Comparison of ENCODE assay signal across 8 mouse cellular contexts in the genomic region with DNA sequence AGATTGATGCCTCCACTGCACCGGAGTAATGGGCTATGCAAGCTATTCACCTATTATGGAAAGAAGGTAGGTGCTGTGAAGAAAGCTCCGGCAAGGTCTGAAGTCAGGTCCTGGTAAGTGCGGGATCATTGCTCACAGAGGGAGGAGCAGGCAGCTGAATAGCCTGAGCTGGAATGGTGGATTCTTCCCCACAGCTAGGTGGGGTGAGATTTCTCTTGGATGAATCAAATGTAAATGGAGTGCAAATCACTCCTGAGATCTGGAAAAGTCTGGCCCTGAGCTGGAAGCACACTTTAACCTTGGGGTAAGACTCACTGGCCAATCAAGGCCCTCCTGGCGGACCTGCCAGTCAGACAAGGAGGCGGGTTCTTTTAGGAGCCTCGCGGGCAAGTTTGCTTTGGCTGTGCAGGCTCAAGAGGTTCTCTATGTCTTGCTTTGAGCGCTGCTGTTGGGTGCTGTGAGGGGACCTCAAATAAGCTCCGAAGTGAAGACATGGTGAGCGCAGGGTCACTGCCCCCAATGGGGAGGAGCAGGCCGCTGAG. TPM values are rescaled to one million over a fixed set of nuclear protein-coding genes. Genes with fewer than 3 reads are reported as not detected.
A peak's percentile ranks its signal among the peaks of the same experiment; 100 is the strongest.
DNase-seq lines count a peak whose midpoint lies in the region; ATAC-seq lines count a peak whose summit lies in the region.

Gene Ftl1-ps1 (plus strand): TSS at position 397 of the 542 bp plus-strand sequence.

- H3K9ac ChIP-seq in forebrain, embryonic 12.5 days: no peak within 1 kb of the TSS
- H3K9ac ChIP-seq in midbrain, embryonic 16.5 days (ENCODE audit: low read depth, low read length): no peak within 1 kb of the TSS

- H3K4me1 ChIP-seq in forebrain, embryonic 12.5 days: no peaks in the 10 kb centered on the region
- no peaks in the 10 kb centered on the region for H3K4me1 ChIP-seq in hindbrain, embryonic 10.5 days (replicated peaks)
- H3K4me1 ChIP-seq in midbrain, embryonic 16.5 days (ENCODE audit: control insufficient read depth, insufficient read depth, low read length): no peaks in the 10 kb centered on the region

- H3K4me2 ChIP-seq in forebrain, embryonic 12.5 days: peak within 1 kb of the TSS; percentile 27
- H3K4me2 ChIP-seq in midbrain, embryonic 16.5 days (ENCODE audit: low read length): peak within 1 kb of the TSS; percentile 14

- WGBS in forebrain, embryonic 12.5 days: 11% methylated on average over 11 of the region's 11 CpGs
- WGBS in hindbrain, embryonic 10.5 days: 11% methylated on average over 11 of the region's 11 CpGs
- 9% methylated on average over 11 of the region's 11 CpGs for WGBS in midbrain, embryonic 16.5 days

- peak; percentile 99 for DNase-seq in ES-CJ7 (ENCODE audit: low read depth, low spot score)
- DNase-seq in adrenal gland, adult (ENCODE audit: inconsistent age in 2 of 2, low spot score in 1 of 2): peak; percentile 61 to 79
- DNase-seq in hindbrain, embryonic 10.5 days (ENCODE audit: low spot score): peak; percentile 10
- no peak for DNase-seq in left cerebral cortex, postnatal 10 days (ENCODE audit: extremely low spot score in 1 of 2, low spot score in 2 of 2)
- no peak for DNase-seq in MN1 (ENCODE audit: low spot score)
- DNase-seq in c-Kit-positive CD71-positive TER-119-positive erythroid progenitor cells, embryonic 14.5 days (ENCODE audit: low spot score): no peak

- H3K27ac ChIP-seq in forebrain, embryonic 12.5 days: no peak within 1 kb of the TSS
- no peak within 1 kb of the TSS for H3K27ac ChIP-seq in hindbrain, embryonic 10.5 days
- H3K27ac ChIP-seq in midbrain, embryonic 16.5 days (ENCODE audit: low read length): no peak within 1 kb of the TSS

- H3K4me3 ChIP-seq in forebrain, embryonic 12.5 days (replicated peaks): no peak within 1 kb of the TSS
- no peak within 1 kb of the TSS for H3K4me3 ChIP-seq in hindbrain, embryonic 10.5 days
- H3K4me3 ChIP-seq in midbrain, embryonic 16.5 days (ENCODE audit: low read depth, low read length): no peak within 1 kb of the TSS

- no peaks in the 10 kb centered on the region for H3K9me3 ChIP-seq in forebrain, embryonic 12.5 days
- no peaks in the 10 kb centered on the region for H3K9me3 ChIP-seq in hindbrain, embryonic 10.5 days
- H3K9me3 ChIP-seq in midbrain, embryonic 16.5 days (replicated peaks; ENCODE audit: control insufficient read depth, low read length, poor library complexity, severe bottlenecking): no peaks in the 10 kb centered on the region

- H3K36me3 ChIP-seq in forebrain, embryonic 12.5 days (replicated peaks): no peaks in the 10 kb centered on the region
- H3K36me3 ChIP-seq in hindbrain, embryonic 10.5 days: no peaks in the 10 kb centered on the region
- H3K36me3 ChIP-seq in midbrain, embryonic 16.5 days (ENCODE audit: control insufficient read depth, insufficient read depth, low read length): no peaks in the 10 kb centered on the region

- intact Hi-C loops in left cerebral cortex, postnatal 10 days (cut with DNase I): no loop called here

- ATAC-seq in forebrain, embryonic 12.5 days (ENCODE audit: low FRiP score): no peak
- no peak for ATAC-seq in midbrain, embryonic 16.5 days

- H3K27me3 ChIP-seq in forebrain, embryonic 12.5 days: 0 out of 2 replicates have a peak, but pooled peaks cover 4% of the 10 kb centered on the region
- peaks cover 4% of the 10 kb centered on the region; the same call in 1 of the 2 replicates for H3K27me3 ChIP-seq in hindbrain, embryonic 10.5 days (ENCODE audit: insufficient read depth, poor library complexity, severe bottlenecking)
- H3K27me3 ChIP-seq in midbrain, embryonic 16.5 days (ENCODE audit: control insufficient read depth, insufficient read depth, low read depth, low read length): 0 out of 2 replicates have a peak, but pooled peaks cover 3% of the 10 kb centered on the region

RNA-seq across cellular contexts. Expression of gene Ftl1-ps1, which starts in this region (rescaled TPM):
- polyA plus RNA-seq in forebrain, embryonic 12.5 days (2016; fragmentation: Nextera tagmentation; extraction: Ambion mirVana): 87.6 and 99.5 TPM in 2 replicates
- polyA plus RNA-seq in hindbrain, embryonic 10.5 days (2016; fragmentation: Nextera tagmentation; extraction: Ambion mirVana): 94.6 and 115 TPM in 2 replicates
- 100 to 1,000 TPM; 405 to 447 TPM for total RNA-seq in left cerebral cortex, postnatal 10 days (2021)
- 73.6 and 73.9 TPM in 2 replicates for polyA plus RNA-seq in midbrain, embryonic 16.5 days (2015; fragmentation: Nextera tagmentation; extraction: Ambion mirVana)

Comparison
In these comparisons a context has a peak if more than half of its experiments do, and no peak if none do; other contexts are left out.
1. DNase-seq: peak in ES-CJ7 (single experiment), adrenal gland, adult (2 of 2) and hindbrain, embryonic 10.5 days (single experiment); none in left cerebral cortex, postnatal 10 days (0 of 2), MN1 (single experiment) and c-Kit-positive CD71-positive TER-119-positive erythroid progenitor cells, embryonic 14.5 days (single experiment).